Mouse (Mus musculus): ENCODE measurements around the gene Lmo7.
A peak's percentile ranks its signal among the peaks of the same experiment; 100 is the strongest.

Lmo7 gene

GRCm38 (mm10) chr14:101837176-101837575 is 107.4 kb downstream of the Lmo7 start:
- peak; percentile 56 for DNase-seq (ENCODE audit: inconsistent ontology term)

DNA sequence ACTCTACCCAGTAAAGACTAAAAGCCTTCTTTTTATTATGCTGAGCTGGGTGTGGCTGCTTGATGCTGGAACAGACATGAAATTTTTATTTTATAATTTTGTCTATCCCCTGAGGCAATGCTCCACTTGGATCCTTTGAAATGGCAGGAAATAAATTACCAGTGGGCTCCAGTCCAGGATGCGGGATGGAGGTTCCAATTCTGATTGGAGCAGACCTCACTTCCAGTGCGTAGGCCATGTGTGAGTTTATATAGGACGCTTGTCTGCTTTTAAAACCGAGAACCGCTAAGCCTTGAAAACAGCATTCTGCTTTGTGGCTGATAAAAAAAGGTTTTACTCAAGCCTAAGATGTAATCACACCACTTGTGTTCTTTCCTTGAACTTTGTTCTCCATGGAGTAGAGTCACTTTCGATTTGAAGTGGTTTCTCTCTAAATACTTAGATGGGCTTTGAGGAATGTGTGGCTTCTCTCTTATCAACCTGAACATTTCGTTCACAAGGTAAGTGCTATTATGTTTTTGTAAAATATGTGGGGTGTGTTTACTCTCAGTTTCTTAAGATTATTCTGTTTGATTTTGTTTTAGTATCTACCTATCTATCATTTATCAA is 108.6 kb downstream of the Lmo7 start:
- no peak for DNase-seq (ENCODE audit: inconsistent ontology term)

DNA sequence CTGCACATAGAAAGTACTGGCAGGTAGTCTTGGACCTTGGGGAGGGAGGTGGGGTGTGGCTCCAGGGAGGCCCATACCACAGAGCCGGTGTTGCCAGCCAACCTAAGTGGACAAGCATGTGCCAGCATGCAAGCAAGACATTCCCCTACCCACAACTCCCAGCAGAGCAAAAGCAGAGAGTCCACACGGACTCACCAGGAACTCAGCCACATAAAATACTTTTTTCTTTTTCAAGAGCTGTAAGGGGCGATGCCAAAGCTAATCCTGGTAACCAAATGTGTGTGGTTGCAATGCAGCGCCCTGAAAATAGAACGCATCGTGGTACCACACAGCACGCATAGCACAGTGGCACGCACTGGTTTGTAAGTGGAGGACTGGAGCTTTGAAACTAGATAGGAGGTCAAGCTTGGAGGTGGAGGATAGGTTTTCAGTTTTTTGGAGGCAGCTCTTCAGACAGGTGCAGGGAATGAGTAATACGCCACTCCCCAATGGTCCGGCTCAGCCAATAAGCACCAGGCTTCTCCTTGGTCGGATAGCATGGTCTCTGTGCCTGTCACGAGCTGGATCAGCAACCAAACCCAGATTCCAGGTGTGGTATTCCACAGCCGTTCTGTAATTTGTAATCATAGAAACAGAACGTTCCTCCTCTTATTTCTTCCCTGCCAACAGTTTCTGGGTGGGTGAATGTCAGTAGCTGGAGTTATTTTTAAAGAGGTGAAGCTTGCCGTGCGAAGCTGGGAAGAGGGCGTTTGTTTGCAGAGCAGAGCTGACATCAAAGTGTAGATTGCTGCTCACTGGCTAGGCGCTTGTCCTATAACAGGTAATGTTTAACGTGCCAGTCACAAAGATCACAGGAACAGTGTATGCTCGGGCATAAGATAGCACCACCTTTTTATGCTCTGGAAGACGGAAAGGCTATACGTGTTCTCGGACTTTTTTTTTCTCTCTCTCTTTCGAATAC is 110.3 kb downstream of the Lmo7 start:
- no peak for DNase-seq (ENCODE audit: inconsistent ontology term)

GRCm38 (mm10) chr14:101841271-101841670 is 111.5 kb downstream of the Lmo7 start:
- no peak for DNase-seq (ENCODE audit: inconsistent ontology term)

- no peak for DNase-seq (ENCODE audit: inconsistent ontology term)
These were observed 112.8 kb downstream of the Lmo7 start for GRCm38 (mm10) chr14:101842521-101842920.

- DNase-seq (ENCODE audit: inconsistent ontology term): no peak
These were observed 113.7 kb downstream of the Lmo7 start for GRCm38 (mm10) chr14:101843443-101843842.

- DNase-seq (ENCODE audit: inconsistent ontology term): no peak
These were observed 114.7 kb downstream of the Lmo7 start for GRCm38 (mm10) chr14:101844467-101844866.

DNA sequence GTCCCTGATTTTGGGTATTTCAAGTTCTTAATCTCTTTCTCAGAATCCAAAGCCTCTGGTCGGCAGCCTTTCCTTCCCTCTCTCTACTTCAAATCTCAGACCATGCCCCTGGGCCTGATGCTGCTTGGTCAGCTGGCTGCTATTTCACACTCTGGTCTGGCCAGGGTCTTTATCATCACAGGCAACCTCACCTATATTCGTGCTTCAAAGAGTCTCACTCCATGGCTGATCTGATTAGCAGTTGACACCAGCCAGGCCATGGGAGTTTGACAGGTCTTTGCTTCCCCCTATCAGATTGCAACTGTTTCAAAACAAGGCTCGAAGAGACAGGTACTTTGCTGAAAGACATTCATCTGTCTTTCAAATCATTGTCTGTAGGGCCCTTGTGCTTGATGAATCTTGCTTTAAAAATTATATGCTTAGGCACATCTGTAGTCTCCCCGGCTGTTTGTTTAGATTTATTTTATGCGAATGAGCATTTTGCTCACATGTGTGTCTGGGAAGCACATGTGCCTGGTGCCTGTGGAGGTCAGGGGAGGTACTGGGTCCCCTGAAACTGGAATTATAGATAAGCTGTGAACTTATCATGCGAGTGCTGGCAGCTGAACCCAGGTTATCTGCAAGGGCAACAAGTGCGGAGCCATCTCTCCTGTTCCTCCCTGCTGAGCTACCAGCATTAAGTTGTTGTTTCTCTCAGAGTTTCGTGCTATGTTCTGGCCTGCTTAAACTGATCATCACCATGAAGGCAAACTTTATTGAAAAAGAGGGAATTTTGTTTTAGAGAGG is 116.5 kb downstream of the Lmo7 start:
- no peak for DNase-seq (ENCODE audit: inconsistent ontology term)

DNA sequence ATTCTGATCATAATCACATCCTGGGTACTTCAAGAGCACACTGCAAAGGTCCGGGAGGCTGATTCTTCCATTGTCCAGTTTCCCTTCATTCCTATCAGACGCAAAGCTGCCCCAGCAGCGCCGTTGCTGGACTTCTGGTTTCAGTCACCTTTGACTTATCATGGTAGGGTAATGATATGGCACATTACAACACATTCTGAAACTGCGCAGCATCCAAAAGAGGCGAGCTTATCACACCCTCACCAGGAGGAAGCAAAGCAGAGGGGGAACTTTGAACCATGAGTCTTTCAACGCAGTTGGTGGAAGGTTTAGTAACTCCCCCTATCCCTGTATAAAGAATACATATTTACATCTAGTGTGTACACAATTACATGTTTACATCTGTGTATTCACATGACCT is 117.8 kb downstream of the Lmo7 start:
- no peak for DNase-seq (ENCODE audit: inconsistent ontology term)

- peak; percentile 45 for DNase-seq (ENCODE audit: inconsistent ontology term)
These were observed 122.9 kb downstream of the Lmo7 start for GRCm38 (mm10) chr14:101852584-101853195.

DNA sequence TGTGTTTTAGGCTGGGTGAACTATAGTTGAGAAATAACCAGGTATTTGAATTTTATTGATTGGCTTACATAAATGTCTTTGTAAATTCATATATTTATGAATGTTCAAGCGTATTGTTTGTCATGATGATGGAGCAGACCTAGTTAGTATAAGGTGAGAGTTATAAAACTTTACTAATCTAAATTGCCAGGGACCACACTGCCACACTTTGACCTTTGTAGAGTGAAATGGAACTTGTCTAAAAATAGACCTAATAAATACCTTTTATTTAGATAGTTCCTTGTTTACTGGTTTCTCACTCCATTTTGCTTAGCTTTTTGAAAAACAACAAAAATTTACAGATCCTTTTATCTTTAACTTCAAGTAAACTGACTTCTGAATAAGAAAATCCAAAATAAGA is 123.5 kb downstream of the Lmo7 start:
- no peak for DNase-seq (ENCODE audit: inconsistent ontology term)

DNA sequence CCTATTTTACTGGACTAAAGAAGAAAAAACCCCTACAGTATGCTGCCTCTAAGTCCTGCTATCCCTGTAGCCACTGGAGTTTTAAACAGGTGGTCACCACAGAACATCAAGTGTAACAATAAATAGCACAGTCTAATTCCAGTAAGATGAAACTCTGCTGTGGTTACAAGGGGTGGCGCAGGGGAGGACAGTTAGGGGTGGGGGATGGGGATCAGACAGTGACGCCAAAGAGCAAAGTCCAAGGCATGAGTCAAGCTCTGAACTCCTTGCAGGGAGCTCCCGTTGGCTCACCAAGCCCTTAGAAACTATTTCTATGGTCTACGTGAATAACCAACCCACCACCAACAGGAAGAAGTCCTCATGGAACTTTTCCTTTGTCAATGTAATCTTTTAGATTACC is 124.0 kb downstream of the Lmo7 start:
- DNase-seq (ENCODE audit: inconsistent ontology term): no peak

DNA sequence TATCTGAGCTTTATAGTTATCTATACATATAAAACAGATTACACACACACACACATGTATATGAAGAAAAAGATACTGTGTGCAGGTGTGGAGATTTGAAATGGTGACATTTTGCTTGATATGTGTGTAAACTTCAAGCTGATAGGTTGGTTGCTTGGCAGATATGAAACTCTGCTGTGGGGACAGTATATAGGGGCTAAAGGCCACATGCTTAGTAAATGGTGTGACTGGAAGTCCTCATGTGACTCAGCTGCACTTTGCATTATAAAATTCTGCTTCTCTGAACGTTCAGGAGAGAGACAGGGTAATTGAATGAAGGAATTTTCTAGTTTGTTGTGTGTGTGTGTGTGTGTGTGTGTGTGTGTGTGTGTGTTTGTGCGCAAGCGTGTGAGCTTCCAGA is 124.5 kb downstream of the Lmo7 start:
- DNase-seq (ENCODE audit: inconsistent ontology term): no peak

- no peak for DNase-seq (ENCODE audit: inconsistent ontology term)
These were observed 129.6 kb downstream of the Lmo7 start for GRCm38 (mm10) chr14:101859305-101859886.

DNA sequence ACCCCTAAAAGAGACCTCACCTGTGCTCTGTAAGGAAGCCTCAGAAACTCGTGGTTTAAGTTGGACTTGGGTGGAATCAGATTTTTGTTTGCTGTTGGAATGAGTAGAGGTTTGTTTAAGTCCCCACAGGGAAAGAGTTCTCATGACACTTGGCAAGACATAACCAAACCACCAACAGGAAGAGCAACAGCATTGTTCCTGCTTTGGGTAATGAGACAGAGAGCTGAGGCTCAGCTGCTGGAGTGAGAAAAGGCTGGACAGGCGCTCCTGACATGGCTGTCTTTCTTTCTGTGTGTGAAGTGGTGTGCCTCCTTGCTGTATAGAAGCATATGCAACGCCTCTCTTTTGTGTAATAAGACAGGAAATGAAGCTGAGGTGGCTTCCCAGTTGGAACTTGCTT is 132.3 kb downstream of the Lmo7 start:
- DNase-seq (ENCODE audit: inconsistent ontology term): no peak

DNA sequence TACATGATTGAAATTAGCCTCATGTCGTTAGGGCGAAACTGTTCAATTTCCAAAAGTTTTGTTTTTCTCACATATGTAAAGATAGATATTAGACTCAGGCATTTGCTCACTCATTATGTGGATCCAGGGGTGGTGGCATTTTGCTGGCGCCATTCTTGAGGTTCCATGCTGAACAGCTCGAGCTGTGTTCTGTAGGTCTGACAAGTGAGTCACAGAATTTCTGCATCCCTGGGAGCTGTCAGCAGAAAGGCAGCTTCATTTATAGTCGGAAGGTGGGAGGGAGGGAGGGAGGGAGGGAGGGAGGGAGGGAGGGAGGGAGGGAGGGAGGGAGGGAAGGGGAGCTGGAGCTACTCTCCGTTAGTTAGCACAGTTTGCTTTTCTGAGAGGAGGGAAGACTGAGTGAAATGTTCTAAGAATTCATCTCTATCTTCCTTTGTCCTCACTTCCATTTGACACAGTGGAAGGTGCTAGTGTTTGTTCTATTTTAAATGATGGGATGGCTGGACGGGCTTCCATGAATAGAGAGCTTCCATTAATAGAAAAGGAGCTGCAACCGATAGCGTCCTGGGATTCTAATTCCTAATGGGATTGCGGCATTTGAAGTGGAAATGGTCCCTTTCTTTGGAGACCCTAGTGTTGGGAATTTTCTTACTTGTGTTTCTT is 137.4 kb downstream of the Lmo7 start:
- no peak for DNase-seq (ENCODE audit: inconsistent ontology term)

DNA sequence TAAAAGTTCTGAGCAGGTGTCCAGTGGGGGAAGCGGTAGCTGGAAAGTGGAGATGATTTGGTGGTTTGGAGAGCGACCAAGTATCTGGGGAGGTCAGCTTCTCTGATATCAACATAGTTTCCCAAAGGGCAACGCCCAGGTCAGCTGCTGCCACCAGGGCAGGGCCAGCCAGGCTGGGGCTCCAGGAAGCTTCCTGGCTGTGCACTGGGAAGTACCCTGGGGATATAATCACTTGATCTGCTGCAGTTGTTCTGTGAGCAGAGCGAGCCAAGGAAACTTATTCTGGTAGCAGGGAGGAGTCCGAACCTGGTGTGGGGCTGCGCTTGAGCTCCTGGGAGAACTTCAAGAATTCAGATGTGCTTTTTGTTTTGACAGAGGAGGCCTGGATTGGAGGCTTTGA is 139.4 kb downstream of the Lmo7 start:
- DNase-seq (ENCODE audit: inconsistent ontology term): peak; percentile 25

- DNase-seq (ENCODE audit: inconsistent ontology term): no peak
These were observed 139.9 kb downstream of the Lmo7 start for GRCm38 (mm10) chr14:101869661-101870060.

DNA sequence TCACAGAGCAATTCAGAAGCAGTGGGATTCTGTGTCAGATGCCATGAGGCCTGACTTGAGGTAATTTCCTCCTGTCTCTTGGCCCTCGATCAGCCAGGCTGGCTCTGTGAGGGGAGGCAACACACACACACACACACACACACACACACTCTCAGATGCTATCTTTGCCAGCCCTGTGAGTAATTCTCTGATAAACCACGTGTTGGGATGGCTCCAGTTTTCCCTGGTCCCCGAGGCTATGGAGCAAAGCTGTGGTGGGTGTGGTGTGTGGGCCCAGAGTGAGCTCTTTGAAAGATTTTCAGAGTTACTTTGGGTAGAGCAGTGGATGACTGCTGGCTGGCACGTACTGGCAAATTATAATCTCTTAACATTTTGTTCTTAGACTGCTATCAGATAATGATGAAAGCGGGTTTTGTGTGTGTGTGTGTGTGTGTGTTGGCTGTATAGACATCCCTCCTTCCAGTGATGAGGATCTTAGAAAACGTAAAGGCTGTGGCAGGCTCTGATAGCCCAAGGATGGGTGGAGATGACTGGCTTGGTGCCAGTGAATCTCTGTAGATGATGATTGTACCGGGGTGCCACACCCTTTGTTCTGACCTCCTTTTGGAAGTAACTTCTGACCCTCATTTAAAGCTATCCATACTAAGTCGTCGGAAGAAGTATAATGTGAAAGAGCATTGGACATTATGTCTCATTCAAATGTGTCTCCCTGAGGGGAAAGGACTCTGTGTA is 140.6 kb downstream of the Lmo7 start:
- peak; percentile 92 for DNase-seq (ENCODE audit: inconsistent ontology term)

DNA sequence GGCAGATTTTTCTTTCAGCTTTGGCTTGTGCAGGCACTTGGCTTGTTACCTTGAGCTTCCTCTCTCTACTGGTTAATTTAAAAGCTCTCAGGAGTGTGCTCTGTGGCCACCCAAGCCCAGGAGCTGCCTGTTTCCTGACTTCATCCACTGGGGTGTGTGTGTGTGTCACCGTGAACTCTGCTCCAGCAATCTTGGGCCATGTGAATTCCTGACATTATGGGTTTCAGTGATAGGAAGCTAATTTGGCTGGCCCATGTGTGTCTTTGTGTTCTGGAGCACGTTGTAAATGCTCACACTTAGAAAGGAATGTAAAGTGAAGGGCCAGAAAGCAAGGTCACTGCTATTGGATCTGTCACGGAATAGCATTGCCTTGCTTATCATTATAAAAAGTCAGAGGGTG is 143.1 kb downstream of the Lmo7 start:
- DNase-seq (ENCODE audit: inconsistent ontology term): no peak
